Mouse (Mus musculus): ENCODE data around the gene Maml3. TPM values are rescaled to one million over a fixed set of nuclear protein-coding genes. Genes with fewer than 3 reads are reported as not detected.

The Maml3 gene
- total RNA-seq, 4 experiments from 2014 or later: 6.2 to 15.8 (median 10.0) TPM

DNA sequence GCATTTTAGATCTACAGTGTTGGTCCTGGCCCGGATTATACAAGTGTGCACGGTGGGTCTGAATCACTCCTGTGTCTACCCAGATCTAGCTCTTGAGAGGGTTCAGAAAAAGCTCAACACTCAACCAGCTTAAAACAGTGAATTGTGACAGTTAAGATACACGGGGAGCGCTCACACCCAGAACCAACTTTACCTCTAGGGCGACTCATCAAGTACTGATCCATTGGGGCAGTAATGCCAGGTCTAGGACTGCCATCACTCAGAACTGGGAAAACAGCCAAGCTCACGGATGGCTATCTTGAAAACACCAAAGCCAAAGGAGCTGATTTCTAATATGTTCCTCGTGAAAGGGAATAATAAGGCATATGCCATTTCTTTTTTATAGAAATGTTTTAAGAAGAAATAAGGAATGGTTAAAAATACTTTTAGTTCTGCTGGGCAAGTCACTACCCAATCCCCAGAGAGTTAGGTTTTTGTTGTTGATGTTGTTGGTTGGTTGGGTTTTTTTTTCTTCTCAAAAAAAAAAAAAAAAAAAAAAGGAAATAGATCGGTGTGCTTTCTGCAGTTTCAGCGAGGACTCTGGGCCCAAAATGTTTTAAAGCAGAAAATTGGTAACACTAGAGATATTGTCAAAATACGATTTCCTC is 103.9 kb downstream of the Maml3 start:
- no peak for DNase-seq

DNA sequence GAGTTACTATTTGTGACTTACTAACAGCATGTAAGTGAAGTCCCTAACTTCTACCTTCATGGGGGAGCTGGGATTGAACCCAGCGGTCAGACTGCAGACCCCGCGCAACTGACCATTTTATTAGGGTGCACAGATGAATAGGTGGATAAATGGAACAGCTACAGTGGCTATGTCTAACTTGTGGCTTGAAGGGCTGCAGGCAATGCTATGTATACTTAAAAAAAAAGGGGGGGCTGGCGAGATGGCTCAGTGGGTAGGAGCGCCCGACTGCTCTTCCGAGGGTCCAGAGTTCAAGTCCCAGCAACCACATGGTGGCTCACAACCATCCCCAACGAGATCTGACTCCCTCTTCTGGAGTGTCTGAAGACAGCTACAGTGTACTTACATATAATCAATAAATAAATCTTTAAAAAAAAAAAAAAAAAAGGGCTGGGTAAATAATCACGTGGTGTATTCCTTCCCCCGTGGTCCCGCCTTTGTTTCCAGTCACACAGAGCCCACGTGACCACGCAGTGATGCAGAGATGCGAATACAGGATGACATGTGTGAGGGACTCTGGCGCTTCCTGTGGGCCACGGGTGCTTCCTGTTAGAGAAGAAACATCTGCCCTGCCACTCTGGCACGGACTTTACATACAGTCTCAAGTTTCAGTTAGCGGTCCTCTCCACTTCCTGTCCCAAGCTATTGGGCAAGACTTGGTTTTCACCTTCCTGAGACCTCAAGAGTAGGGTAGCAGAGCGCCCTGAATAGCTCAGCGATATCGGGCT is 105.0 kb downstream of the Maml3 start:
- DNase-seq: peak; percentile 24

DNA sequence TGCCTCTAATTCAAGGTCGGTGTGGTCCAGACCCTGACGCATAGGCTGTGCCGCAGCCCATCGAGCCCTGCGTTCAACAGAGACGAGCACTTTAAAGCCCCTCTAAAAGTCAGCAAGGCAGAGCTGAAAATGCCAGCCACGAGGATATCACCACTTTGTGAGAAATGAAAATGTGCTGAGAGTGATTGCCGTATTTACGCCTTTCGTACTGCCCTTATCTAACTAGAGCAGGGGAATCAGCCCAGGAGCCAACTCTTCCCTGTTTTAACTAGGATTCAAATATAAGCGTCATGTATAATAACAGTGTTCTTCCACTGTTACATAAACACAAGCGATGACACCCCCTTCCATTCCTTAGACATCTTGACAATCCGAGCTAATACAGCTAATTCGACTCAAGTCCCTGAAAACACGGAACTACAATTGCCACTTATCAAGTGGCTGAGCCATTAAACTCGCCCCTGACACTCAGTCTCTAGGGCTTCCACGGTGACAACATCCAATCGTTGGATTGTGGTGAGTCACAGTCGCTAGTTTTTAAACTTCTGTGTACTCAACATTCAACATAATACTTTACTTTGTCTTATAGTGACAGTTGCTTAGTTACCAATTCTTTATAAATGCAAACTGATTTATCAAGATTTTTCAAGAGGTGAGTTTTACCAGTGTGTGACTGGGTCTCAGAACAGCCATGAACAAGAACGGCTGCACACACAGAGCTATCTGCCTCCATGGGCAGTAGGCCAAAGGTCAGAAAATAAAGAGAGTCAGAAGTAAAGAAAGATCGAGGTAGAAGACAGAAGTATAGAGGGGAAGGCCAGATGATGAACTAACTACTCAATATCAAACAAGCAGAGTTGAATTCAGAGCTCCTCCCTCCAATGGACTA is 106.1 kb downstream of the Maml3 start:
- no peak for DNase-seq

DNA sequence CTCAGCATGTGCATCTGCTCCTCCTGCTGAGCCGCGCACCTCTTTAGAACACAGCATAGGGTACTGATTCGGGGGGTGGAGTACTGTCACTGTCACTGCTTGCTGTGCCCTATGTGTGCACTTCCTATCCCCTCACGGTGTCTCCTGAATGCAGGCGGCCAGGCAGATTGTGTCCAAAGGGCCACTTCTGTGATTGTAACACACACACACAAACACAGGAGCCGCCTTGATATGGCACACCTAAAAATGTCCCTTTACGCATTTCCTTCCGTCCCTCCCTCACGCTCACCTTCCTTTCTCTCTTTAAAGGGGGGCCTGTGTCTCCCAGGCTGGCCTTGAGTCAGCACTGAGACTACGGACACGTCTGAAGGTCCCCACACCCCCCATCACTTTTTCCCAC is 107.3 kb downstream of the Maml3 start:
- DNase-seq: no peak

DNA sequence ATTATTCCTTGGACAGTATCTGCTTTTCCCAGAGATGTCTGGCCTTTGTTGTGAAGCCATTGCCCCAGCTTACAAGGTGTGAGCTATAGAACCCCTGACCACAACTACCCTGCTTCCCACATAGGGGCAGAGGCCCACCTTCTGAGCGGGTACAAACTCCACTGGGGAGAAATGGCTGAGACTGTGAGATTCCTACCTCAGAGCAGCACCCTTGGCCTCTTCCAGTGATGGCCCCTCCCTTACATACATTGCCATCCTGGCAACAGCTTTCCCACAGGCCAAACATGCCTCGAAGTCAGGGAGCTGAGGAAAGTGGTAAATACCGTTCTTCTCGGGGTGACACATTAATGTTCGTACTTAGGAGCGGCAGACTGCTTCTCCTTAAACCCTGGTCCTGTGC is 118.4 kb downstream of the Maml3 start:
- no peak for DNase-seq

DNA sequence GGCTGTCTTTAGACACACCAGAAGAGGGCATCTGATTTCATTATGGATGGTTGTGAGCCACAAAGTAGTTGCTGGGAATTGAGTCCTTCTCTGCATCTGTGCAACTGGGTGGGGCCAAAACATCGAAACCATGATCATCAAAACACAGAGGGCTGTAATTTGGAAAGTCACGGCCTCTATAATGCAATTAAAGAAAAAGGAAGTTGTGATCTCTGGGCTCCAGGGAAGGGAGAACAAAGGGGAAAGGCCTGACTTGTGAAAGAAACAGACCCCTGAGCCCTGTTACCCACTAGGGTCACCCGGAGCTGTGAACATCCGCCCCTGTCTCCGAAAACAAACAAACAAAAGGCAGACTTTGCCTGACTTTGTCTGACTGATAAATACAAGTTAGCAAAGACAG is 123.4 kb downstream of the Maml3 start:
- DNase-seq: no peak

GRCm38 (mm10) chr3:51977654-51978352 is 127.1 kb downstream of the Maml3 start:
- no peak for DNase-seq

DNA sequence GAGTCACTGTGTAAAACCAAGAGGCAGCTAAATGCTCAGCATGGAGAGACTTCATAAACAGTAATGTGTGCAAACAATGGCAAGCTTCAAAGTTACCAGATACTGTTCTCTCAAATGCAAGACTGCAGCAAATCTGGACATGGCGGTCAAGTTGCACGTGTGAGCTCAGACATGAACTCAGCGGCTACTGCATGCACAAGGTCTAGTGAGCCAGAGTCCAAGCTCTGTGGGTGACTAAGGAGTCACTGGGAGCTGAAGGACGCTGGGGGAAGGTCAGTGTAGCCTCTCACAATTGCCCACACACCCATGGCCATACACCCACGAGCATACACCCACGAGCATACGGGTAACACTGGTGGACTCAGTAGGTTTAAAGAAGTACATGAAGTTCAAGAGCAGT is 130.3 kb downstream of the Maml3 start:
- peak; percentile 46 for DNase-seq

- DNase-seq: no peak
These were observed 130.7 kb downstream of the Maml3 start for GRCm38 (mm10) chr3:51974153-51974552.

DNA sequence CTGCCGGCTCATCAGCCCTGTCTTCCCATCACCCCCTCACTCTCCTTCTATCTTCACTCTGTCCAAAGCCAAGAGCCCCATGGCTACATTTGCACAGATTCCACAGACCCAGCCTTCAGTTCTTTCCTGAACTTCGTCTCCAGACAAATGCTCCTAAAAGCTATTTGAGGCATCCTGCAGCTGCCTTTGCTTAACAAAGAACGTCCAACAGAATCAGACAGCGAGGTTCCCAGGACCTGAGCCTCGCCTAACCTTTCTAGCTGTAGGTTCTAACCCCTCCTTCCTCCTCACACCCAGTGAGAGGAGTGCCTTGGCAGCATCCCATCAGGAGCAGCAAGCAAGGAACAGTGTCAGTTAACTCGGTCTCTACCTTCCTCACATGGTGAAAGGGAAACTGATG is 132.3 kb downstream of the Maml3 start:
- no peak for DNase-seq

DNA sequence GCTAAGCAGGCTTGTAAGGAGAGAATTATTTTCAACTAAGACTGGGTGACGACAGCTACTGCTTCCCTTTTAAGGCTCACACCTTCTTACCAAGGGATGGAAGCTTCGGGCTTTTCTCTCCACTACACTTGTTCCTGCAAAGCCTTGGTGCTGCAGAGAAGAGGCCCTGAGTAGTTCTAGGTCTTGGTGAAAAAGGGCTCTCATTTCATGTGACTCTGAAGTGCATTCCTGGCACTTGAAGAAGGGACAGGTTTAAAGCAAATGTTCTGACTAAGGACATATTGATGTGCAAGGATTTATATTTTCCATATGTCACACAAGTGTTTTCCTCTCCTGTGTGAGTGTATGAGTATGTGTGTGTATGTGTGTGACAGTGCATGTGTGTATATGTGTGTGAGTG is 134.4 kb downstream of the Maml3 start:
- DNase-seq: no peak

DNA sequence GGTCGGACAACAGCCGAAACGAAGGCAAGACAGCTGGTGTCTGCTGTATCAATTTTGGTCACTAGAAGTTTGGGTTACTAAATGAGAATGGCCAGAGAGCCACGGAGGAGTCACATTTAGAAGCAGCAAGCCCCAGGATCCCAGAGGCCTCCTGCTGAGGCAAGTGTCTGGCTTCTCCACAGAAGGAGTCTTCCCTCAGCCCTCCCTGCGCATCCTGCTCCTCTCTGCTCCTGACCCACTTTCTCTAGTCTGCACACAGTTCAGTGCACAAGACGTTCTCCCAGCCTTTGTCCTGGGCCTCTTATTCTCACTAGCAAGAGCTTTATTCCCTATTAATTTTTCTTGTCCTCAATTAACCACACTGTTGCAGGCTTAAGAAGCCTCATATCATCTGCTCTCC is 135.4 kb downstream of the Maml3 start:
- DNase-seq: no peak

GRCm38 (mm10) chr3:51965841-51966240 is 139.0 kb downstream of the Maml3 start:
- no peak for DNase-seq

DNA sequence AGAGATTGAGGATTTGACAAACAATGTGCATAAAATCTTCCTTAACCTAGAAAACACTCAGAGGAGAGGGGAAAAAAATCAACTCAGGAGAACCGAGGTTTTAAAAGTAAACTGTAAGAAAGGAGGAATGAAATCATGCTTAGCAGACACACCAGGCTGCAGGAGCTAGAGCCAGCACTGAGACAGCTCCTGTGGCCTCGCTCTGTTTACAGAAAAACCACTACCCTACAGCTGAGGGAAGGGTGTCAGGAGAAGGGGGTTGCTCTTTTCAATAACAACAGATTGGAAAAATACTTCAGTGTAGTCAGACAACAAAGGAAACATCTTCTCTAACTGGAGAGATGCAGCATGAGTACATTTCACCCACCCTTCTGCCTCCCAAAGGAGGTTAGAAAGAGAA is 139.4 kb downstream of the Maml3 start:
- DNase-seq: no peak

DNA sequence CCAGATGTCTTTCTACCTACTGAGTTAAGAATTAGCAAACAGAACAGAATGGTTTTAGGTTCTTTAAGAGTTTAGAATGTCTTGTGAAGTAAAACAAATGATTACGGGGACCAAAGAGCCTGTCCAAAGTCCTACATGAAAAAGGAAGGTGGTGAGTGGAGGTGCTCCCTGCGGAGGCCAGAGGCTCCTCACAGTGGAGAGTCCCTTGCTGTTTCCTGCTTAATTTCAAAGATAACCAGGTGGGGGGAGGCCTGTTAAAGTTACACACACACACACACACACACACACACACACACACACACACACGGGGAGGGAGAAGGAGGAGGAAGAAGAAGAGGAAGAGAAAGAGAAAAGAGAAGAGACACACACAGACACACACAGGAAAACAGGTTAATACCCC is 139.9 kb downstream of the Maml3 start:
- no peak for DNase-seq

DNA sequence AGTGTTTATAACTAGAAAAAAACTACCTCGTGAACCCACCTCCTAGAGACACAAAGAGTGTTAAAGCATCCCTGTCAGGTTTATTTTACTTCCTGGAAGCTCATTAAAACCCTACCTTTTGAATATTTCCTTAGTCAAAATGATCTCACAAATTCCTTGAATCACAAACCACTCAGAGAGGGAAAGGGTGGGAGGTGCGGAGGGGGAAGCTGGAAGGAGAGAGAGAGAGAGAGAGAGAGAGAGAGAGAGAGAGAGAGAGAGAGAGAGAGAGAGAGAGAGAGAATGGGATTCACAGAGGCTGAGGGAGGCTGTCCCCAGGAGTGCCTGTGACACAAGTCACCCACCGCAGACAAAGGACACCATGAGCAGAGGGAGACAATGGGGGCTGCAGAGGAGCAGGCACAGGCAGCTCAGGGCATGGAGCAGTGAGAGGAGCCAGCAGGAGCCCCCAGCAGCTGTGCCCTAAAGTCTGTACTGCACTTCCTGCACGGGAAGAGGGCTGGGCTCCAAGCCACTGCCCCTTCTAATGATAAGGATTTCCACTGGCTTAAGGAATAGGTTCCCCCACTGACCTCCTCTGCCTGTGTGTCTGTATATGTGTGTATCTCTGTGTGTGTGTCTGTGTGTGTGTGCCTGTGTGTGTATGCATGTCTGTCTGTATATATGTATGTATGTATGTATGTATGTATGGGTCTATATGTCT is 140.8 kb downstream of the Maml3 start:
- DNase-seq: no peak

DNA sequence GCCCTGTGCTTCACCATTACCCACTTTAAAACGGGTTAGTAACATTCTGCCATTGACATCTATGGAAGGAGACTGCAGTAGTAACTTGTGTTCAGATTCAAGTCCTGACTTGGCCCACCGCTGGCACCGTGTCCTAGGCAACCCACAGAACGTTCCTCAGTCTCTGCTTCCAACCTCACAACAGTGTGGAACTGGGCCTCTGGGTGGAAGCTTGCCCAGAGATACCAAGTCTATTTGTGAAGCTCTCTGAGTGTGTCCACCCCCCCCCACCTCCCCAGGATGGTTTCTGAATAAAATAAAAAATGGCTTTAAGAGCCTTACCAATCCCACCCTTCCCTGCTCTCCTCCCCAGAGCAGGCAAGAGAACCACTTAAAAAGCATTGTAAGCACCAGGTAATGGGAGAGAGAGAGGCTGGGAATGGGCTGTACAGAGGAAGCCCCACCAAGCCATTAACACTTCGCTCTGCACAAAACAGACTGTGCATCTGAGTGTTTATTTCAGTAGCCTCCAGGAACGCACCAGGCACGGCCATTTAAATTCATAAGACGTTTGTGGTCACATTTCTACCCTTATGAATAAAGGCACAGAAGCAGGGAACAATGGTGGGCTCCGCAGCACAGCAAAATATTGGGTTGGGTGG is 141.6 kb downstream of the Maml3 start:
- DNase-seq: no peak

DNA sequence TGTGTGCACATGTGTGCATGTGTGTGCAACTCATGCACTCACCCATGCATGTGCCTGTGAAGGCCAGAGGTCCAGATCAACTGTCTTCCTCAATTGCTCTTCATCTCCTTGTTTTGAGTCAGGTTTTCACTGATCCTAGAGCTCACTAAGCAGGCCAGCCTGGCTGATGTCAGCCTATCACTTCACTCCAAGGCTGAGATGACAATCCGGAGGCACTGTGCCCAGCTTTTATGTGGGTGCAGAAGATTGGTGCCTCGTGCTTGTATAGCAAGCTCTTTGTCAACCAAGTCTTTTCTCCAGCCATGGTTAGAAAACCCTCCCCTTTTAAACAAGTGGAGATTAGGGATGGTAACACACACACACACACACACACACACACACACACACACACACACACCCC is 146.1 kb downstream of the Maml3 start:
- peak; percentile 49 for DNase-seq

- DNase-seq: no peak
These were observed 150.4 kb downstream of the Maml3 start for GRCm38 (mm10) chr3:51954441-51954840.

DNA sequence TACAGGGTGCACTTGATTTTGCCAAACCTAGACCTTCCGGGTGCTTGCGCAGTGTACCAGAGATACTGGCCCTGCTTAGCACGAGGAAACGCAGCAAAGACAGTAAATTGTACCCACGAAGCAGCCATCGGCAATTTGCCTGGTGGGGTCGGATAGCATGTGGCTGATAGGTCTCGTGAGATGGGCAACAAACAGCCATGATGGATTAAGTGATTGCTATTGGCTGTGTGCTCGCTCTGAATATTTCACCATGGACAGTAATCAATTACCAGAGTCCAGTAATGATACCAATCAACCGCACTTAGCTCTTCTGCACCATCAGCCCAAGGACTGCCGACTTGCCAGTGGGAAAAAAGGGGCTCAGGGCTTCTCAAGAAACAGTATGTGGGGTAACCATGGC is 150.9 kb downstream of the Maml3 start:
- no peak for DNase-seq

All from adrenal gland, adult 8-10 months (tissue).